Mouse (Mus musculus): ENCODE results near the gene Kdm1b.

- TF ChIP-seq CTCF (conservative IDR thresholded peaks at IDR 0.05; ENCODE audit: low read length) (no peak), NANOG (IDR thresholded peaks at IDR 0.05; ENCODE audit: borderline replicate concordance, low read length) (no peak)
Measured at GRCm38 (mm10) chr13:47013740-47014139, 29.6 kb upstream of the Kdm1b start.

Measured in E14TG2a.4 (cell line).